In genomic region chrX:140588534-140588933, GRCm38 (mm10) we compare ENCODE assay signal across 24 mouse cellular contexts.
"Had no signal": no experiment of that assay in that cellular context is flagged by ENCODE, and none has a peak within 500 bp of the region (broad histone marks: within the 10 kb centered on the region; RNA-seq: fewer than 3 reads in every experiment).

No protein-coding gene starts in this region.

- H3K4me3 ChIP-seq: embryonic facial prominence, embryonic 10.5 days; embryonic facial prominence, embryonic 12.5 days; embryonic facial prominence, embryonic 13.5 days; embryonic facial prominence, embryonic 15.5 days; erythroblast, embryonic 14.5 days; forebrain, embryonic 10.5 days; forebrain, embryonic 12.5 days; forebrain, embryonic 13.5 days; forebrain, embryonic 15.5 days; heart, adult 2 months; heart, embryonic 10.5 days had no signal

- DNase-seq: cerebellum, adult 2 months; cerebellum, adult 8-10 months; cerebellum, adult 9-10 months; cerebellum, adult 9-11 months; cerebellum, postnatal 14 days; cerebellum, postnatal 25 days; cerebellum, postnatal 36 days; embryo, embryonic 11 days; forebrain, postnatal 0 days; gastrocnemius, postnatal 10 days; gastrocnemius, postnatal 14 days; gastrocnemius, postnatal 25 days; gastrocnemius, postnatal 36 days; heart, adult 2 months had no signal

- H3K27ac ChIP-seq: embryonic facial prominence, embryonic 10.5 days; embryonic facial prominence, embryonic 12.5 days; embryonic facial prominence, embryonic 13.5 days; embryonic facial prominence, embryonic 15.5 days; forebrain, embryonic 10.5 days; forebrain, embryonic 12.5 days; forebrain, embryonic 13.5 days; forebrain, embryonic 15.5 days; heart, adult 2 months; heart, embryonic 10.5 days had no signal
